Mouse (Mus musculus): ENCODE data around the gene Aldh16a1.

The Aldh16a1 gene

GRCm38 (mm10) chr7:45139904-45140723 is 14.3 kb downstream of the Aldh16a1 start:
- no peak for TF ChIP-seq NANOG (IDR thresholded peaks at IDR 0.05; ENCODE audit: borderline replicate concordance, low read length)
- TF ChIP-seq CTCF (conservative IDR thresholded peaks at IDR 0.05; ENCODE audit: low read length): no peak
- TF ChIP-seq POU5F1 (IDR thresholded peaks at IDR 0.05; ENCODE audit: borderline replicate concordance, low read length): no peak

GRCm38 (mm10) chr7:45138403-45138802 is 16.0 kb downstream of the Aldh16a1 start:
- Histone ChIP-seq H3K9me3 (ENCODE audit: low read length) (no peaks in the 10 kb centered on the region), H3K4me1 (replicated peaks; ENCODE audit: low read depth, low read length) (peaks cover 41% of the 10 kb centered on the region), H3K4me3 (replicated peaks; ENCODE audit: low read length) (no peak overlapping the region), H3K36me3 (ENCODE audit: insufficient read depth, low read length) (peaks cover 31% of the 10 kb centered on the region), H3K27me3 (ENCODE audit: insufficient read depth, low read length) (peaks cover 23% of the 10 kb centered on the region)
- TF ChIP-seq NANOG (IDR thresholded peaks at IDR 0.05; ENCODE audit: borderline replicate concordance, low read length): no peak

More at GRCm38 (mm10) chr7:45139904-45140723, 14.3 kb downstream of the Aldh16a1 start:
- Histone ChIP-seq H3K36me3 (ENCODE audit: insufficient read depth, low read length) (peaks cover 48% of the 10 kb centered on the region), H3K4me1 (replicated peaks; ENCODE audit: low read depth, low read length) (peaks cover 24% of the 10 kb centered on the region), H3K27me3 (ENCODE audit: insufficient read depth, low read length) (peaks cover 23% of the 10 kb centered on the region), H3K4me3 (replicated peaks; ENCODE audit: low read length) (no peak overlapping the region), H3K9me3 (ENCODE audit: low read length) (no peaks in the 10 kb centered on the region)

- TF ChIP-seq NANOG (IDR thresholded peaks at IDR 0.05; ENCODE audit: borderline replicate concordance, low read length): no peak
- TF ChIP-seq POU5F1 (IDR thresholded peaks at IDR 0.05; ENCODE audit: borderline replicate concordance, low read length): no peak
- no peak for TF ChIP-seq CTCF (conservative IDR thresholded peaks at IDR 0.05; ENCODE audit: low read length)
Observed at GRCm38 (mm10) chr7:45137171-45138006, 17.0 kb downstream of the Aldh16a1 start.

GRCm38 (mm10) chr7:45135993-45136567 is 18.3 kb downstream of the Aldh16a1 start, which contains the start of the genes Gm45713 and Flt3l:
Gene Gm45713, minus strand, starts transcription at chr7:45136231.
Gene Flt3l, minus strand, starts transcription at chr7:45136432.
- TF ChIP-seq CTCF (conservative IDR thresholded peaks at IDR 0.05; ENCODE audit: low read length) (peak; percentile 89), NANOG (IDR thresholded peaks at IDR 0.05; ENCODE audit: borderline replicate concordance, low read length) (no peak)
- peaks cover 61% of the 10 kb centered on the region for H3K4me1 ChIP-seq (replicated peaks; ENCODE audit: low read depth, low read length)

More at GRCm38 (mm10) chr7:45137171-45138006, 17.0 kb downstream of the Aldh16a1 start:
- Histone ChIP-seq H3K4me3 (replicated peaks; ENCODE audit: low read length) (no peak overlapping the region), H3K36me3 (ENCODE audit: insufficient read depth, low read length) (peaks cover 21% of the 10 kb centered on the region), H3K4me1 (replicated peaks; ENCODE audit: low read depth, low read length) (peaks cover 48% of the 10 kb centered on the region), H3K27me3 (ENCODE audit: insufficient read depth, low read length) (peaks cover 23% of the 10 kb centered on the region), H3K9me3 (ENCODE audit: low read length) (no peaks in the 10 kb centered on the region)

GRCm38 (mm10) chr7:45135370-45135769 is 19.0 kb downstream of the Aldh16a1 start:
- H3K36me3 ChIP-seq (ENCODE audit: insufficient read depth, low read length): peaks cover 2% of the 10 kb centered on the region
- no peak overlapping the region for H3K4me3 ChIP-seq (replicated peaks; ENCODE audit: low read length)
- H3K4me1 ChIP-seq (replicated peaks; ENCODE audit: low read depth, low read length): peaks cover 69% of the 10 kb centered on the region
- no peak for TF ChIP-seq POU5F1 (IDR thresholded peaks at IDR 0.05; ENCODE audit: borderline replicate concordance, low read length)
- TF ChIP-seq CTCF (conservative IDR thresholded peaks at IDR 0.05; ENCODE audit: low read length): no peak
- TF ChIP-seq NANOG (IDR thresholded peaks at IDR 0.05; ENCODE audit: borderline replicate concordance, low read length): no peak
- H3K27me3 ChIP-seq (ENCODE audit: insufficient read depth, low read length): peaks cover 23% of the 10 kb centered on the region
- H3K9me3 ChIP-seq (ENCODE audit: low read length): no peaks in the 10 kb centered on the region

More at GRCm38 (mm10) chr7:45135993-45136567, 18.3 kb downstream of the Aldh16a1 start, which contains the start of the genes Gm45713 and Flt3l:
- Histone ChIP-seq H3K9me3 (ENCODE audit: low read length) (no peaks in the 10 kb centered on the region), H3K4me3 (replicated peaks; ENCODE audit: low read length) (peak within 1 kb of the TSS; percentile 66), H3K27me3 (ENCODE audit: insufficient read depth, low read length) (peaks cover 23% of the 10 kb centered on the region), H3K36me3 (ENCODE audit: insufficient read depth, low read length) (peaks cover 8% of the 10 kb centered on the region)

GRCm38 (mm10) chr7:45134544-45135026 is 19.8 kb downstream of the Aldh16a1 start:
- Histone ChIP-seq H3K36me3 (ENCODE audit: insufficient read depth, low read length) (no peaks in the 10 kb centered on the region), H3K9me3 (ENCODE audit: low read length) (no peaks in the 10 kb centered on the region), H3K4me1 (replicated peaks; ENCODE audit: low read depth, low read length) (peaks cover 73% of the 10 kb centered on the region), H3K4me3 (replicated peaks; ENCODE audit: low read length) (peak overlapping the region; percentile 32; the same call in 1 of the 2 replicates), H3K27me3 (ENCODE audit: insufficient read depth, low read length) (peaks cover 23% of the 10 kb centered on the region)
- TF ChIP-seq CTCF (conservative IDR thresholded peaks at IDR 0.05; ENCODE audit: low read length) (no peak), POU5F1 (IDR thresholded peaks at IDR 0.05; ENCODE audit: borderline replicate concordance, low read length) (no peak), NANOG (IDR thresholded peaks at IDR 0.05; ENCODE audit: borderline replicate concordance, low read length) (no peak)

- Histone ChIP-seq H3K27me3 (ENCODE audit: insufficient read depth, low read length) (peaks cover 23% of the 10 kb centered on the region), H3K4me1 (replicated peaks; ENCODE audit: low read depth, low read length) (peaks cover 72% of the 10 kb centered on the region), H3K4me3 (replicated peaks; ENCODE audit: low read length) (peak overlapping the region; percentile 32; the same call in 1 of the 2 replicates), H3K9me3 (ENCODE audit: low read length) (no peaks in the 10 kb centered on the region), H3K36me3 (ENCODE audit: insufficient read depth, low read length) (no peaks in the 10 kb centered on the region)
- no peak for TF ChIP-seq POU5F1 (IDR thresholded peaks at IDR 0.05; ENCODE audit: borderline replicate concordance, low read length)
- peak; percentile 41 for TF ChIP-seq CTCF (conservative IDR thresholded peaks at IDR 0.05; ENCODE audit: low read length)
Observed at GRCm38 (mm10) chr7:45133446-45134159, 20.8 kb downstream of the Aldh16a1 start.

All from E14TG2a.4 (cell line).